Mouse (Mus musculus): ENCODE results near the gene Zdhhc3.

- TF ChIP-seq POLR2A (IDR thresholded peaks at IDR 0.05; ENCODE audit: low read depth, low read length) = no peak
- TF ChIP-seq CTCF (IDR thresholded peaks at IDR 0.05; ENCODE audit: extremely low read depth, insufficient read length, insufficient replicate concordance, low read depth, low read length) = no peak
Observed at GRCm38 (mm10) chr9:123113931-123114330, 926 bp upstream of the Zdhhc3 start.
